Mouse (Mus musculus): Measurements from ENCODE around the gene Slc1a3. TPM values are rescaled to one million over a fixed set of nuclear protein-coding genes. Genes with fewer than 3 reads are reported as not detected.
A peak's percentile ranks its signal among the peaks of the same experiment; 100 is the strongest.
"Not testable (repeated sequence)": the region's sequence is repeated elsewhere in the genome, so short reads cannot be mapped to it uniquely, and the experiment has no call there.

The Slc1a3 gene
- polyA plus RNA-seq, 1 experiment: 10.6 TPM

- Histone ChIP-seq H3K27ac (ENCODE audit: control insufficient read depth, insufficient read depth, low read depth, low read length, poor library complexity) (no peak overlapping the region), H3K4me3 (replicated peaks; ENCODE audit: control insufficient read depth, low read depth, low read length) (peak overlapping the region; percentile 11), H3K4me1 (ENCODE audit: control insufficient read depth, insufficient read depth, low read length) (no peaks in the 10 kb centered on the region)
- 10% methylated on average over 12 of the region's 12 CpGs for WGBS
- no peak for TF ChIP-seq CTCF (IDR thresholded peaks at IDR 0.05; ENCODE audit: control insufficient read depth, insufficient read depth, low read length)
- TF ChIP-seq POLR2A (IDR thresholded peaks at IDR 0.05; ENCODE audit: borderline replicate concordance, control insufficient read depth, low read depth, low read length): no peak
Measured at GRCm38 (mm10) chr15:8716330-8716964, 5.9 kb upstream of the Slc1a3 start.

GRCm38 (mm10) chr15:8715666-8716065 lies 5.1 kb upstream of the Slc1a3 start:
- TF ChIP-seq POLR2A (IDR thresholded peaks at IDR 0.05; ENCODE audit: borderline replicate concordance, control insufficient read depth, low read depth, low read length) (no peak), CTCF (IDR thresholded peaks at IDR 0.05; ENCODE audit: control insufficient read depth, insufficient read depth, low read length) (no peak)
- no peak overlapping the region for H3K27ac ChIP-seq (ENCODE audit: control insufficient read depth, insufficient read depth, low read depth, low read length, poor library complexity)
- no peaks in the 10 kb centered on the region for H3K4me1 ChIP-seq (ENCODE audit: control insufficient read depth, insufficient read depth, low read length)
- H3K4me3 ChIP-seq (replicated peaks; ENCODE audit: control insufficient read depth, low read depth, low read length): no peak overlapping the region

- H3K4me3 ChIP-seq (replicated peaks; ENCODE audit: control insufficient read depth, low read depth, low read length): no peak overlapping the region
- H3K4me1 ChIP-seq (ENCODE audit: control insufficient read depth, insufficient read depth, low read length): no peaks in the 10 kb centered on the region
- H3K27ac ChIP-seq (ENCODE audit: control insufficient read depth, insufficient read depth, low read depth, low read length, poor library complexity): no peak overlapping the region
- TF ChIP-seq POLR2A (IDR thresholded peaks at IDR 0.05; ENCODE audit: borderline replicate concordance, control insufficient read depth, low read depth, low read length): no peak
- no peak for TF ChIP-seq CTCF (IDR thresholded peaks at IDR 0.05; ENCODE audit: control insufficient read depth, insufficient read depth, low read length)
- WGBS: 84% methylated on average over 2 of the region's 2 CpGs
Measured at GRCm38 (mm10) chr15:8712433-8712984, 1.9 kb upstream of the Slc1a3 start.

GRCm38 (mm10) chr15:8711630-8712310 lies 1.2 kb upstream of the Slc1a3 start:
- Histone ChIP-seq H3K4me3 (replicated peaks; ENCODE audit: control insufficient read depth, low read depth, low read length) (no peak overlapping the region), H3K4me1 (ENCODE audit: control insufficient read depth, insufficient read depth, low read length) (no peaks in the 10 kb centered on the region), H3K27ac (ENCODE audit: control insufficient read depth, insufficient read depth, low read depth, low read length, poor library complexity) (no peak overlapping the region)
- 56% methylated on average over 9 of the region's 9 CpGs for WGBS
- TF ChIP-seq POLR2A (IDR thresholded peaks at IDR 0.05; ENCODE audit: borderline replicate concordance, control insufficient read depth, low read depth, low read length) (no peak), CTCF (IDR thresholded peaks at IDR 0.05; ENCODE audit: control insufficient read depth, insufficient read depth, low read length) (no peak)

GRCm38 (mm10) chr15:8709578-8709977 lies 986 bp downstream of the Slc1a3 start:
- Histone ChIP-seq H3K4me3 (replicated peaks; ENCODE audit: control insufficient read depth, low read depth, low read length) (no peak overlapping the region), H3K4me1 (ENCODE audit: control insufficient read depth, insufficient read depth, low read length) (no peaks in the 10 kb centered on the region), H3K27ac (ENCODE audit: control insufficient read depth, insufficient read depth, low read depth, low read length, poor library complexity) (no peak overlapping the region)
- no peak for TF ChIP-seq CTCF (IDR thresholded peaks at IDR 0.05; ENCODE audit: control insufficient read depth, insufficient read depth, low read length)
- no peak for TF ChIP-seq POLR2A (IDR thresholded peaks at IDR 0.05; ENCODE audit: borderline replicate concordance, control insufficient read depth, low read depth, low read length)
- 9% methylated on average over 11 of the region's 11 CpGs for WGBS

- Histone ChIP-seq H3K4me1 (ENCODE audit: control insufficient read depth, insufficient read depth, low read length) (no peaks in the 10 kb centered on the region), H3K27ac (ENCODE audit: control insufficient read depth, insufficient read depth, low read depth, low read length, poor library complexity) (no peak overlapping the region), H3K4me3 (replicated peaks; ENCODE audit: control insufficient read depth, low read depth, low read length) (no peak overlapping the region)
- TF ChIP-seq POLR2A (IDR thresholded peaks at IDR 0.05; ENCODE audit: borderline replicate concordance, control insufficient read depth, low read depth, low read length): no peak
- TF ChIP-seq CTCF (IDR thresholded peaks at IDR 0.05; ENCODE audit: control insufficient read depth, insufficient read depth, low read length): no peak
- WGBS: 78% methylated on average over 5 of the region's 5 CpGs
Measured at GRCm38 (mm10) chr15:8706613-8707012, 4.0 kb downstream of the Slc1a3 start.

- 74% methylated on average over 4 of the region's 4 CpGs for WGBS
- H3K4me3 ChIP-seq (replicated peaks; ENCODE audit: control insufficient read depth, low read depth, low read length): no peak overlapping the region
Measured at GRCm38 (mm10) chr15:8706178-8706577, 4.4 kb downstream of the Slc1a3 start.

GRCm38 (mm10) chr15:8705560-8705959 lies 5.0 kb downstream of the Slc1a3 start:
- H3K27ac ChIP-seq (ENCODE audit: control insufficient read depth, insufficient read depth, low read depth, low read length, poor library complexity); H3K4me3 ChIP-seq (replicated peaks; ENCODE audit: control insufficient read depth, low read depth, low read length); H3K4me1 ChIP-seq (ENCODE audit: control insufficient read depth, insufficient read depth, low read length): not testable (repeated sequence)
- WGBS: 88% methylated on average over 1 of the region's 1 CpGs

More at GRCm38 (mm10) chr15:8706178-8706577, 4.4 kb downstream of the Slc1a3 start:
- H3K27ac ChIP-seq (ENCODE audit: control insufficient read depth, insufficient read depth, low read depth, low read length, poor library complexity): no peak overlapping the region
- no peaks in the 10 kb centered on the region for H3K4me1 ChIP-seq (ENCODE audit: control insufficient read depth, insufficient read depth, low read length)
- TF ChIP-seq POLR2A (IDR thresholded peaks at IDR 0.05; ENCODE audit: borderline replicate concordance, control insufficient read depth, low read depth, low read length): no peak
- no peak for TF ChIP-seq CTCF (IDR thresholded peaks at IDR 0.05; ENCODE audit: control insufficient read depth, insufficient read depth, low read length)

Data from bone marrow, adult 2 months (tissue).